Mouse (Mus musculus): ENCODE results near the gene Bfsp1. TPM values are rescaled to one million over a fixed set of nuclear protein-coding genes. Genes with fewer than 3 reads are reported as not detected.

Gene Bfsp1
- polyA plus RNA-seq, 1 experiment = 0.35 TPM

- TF ChIP-seq POLR2A (IDR thresholded peaks at IDR 0.05; ENCODE audit: control insufficient read depth, extremely low read depth, insufficient read depth, low read length, poor library complexity) = no peak
- TF ChIP-seq CTCF (IDR thresholded peaks at IDR 0.05; ENCODE audit: borderline replicate concordance, control insufficient read depth, extremely low read depth, insufficient read depth, low read length, poor library complexity) = no peak
- Histone ChIP-seq H3K27ac (ENCODE audit: control insufficient read depth, insufficient read depth, low read length) (no peak overlapping the region), H3K27me3 (ENCODE audit: control insufficient read depth, insufficient read depth, low read length) (no peaks in the 10 kb centered on the region), H3K4me3 (ENCODE audit: control insufficient read depth, insufficient read depth, low read length) (no peak overlapping the region), H3K36me3 (ENCODE audit: control insufficient read depth, insufficient read depth, low read length) (no peaks in the 10 kb centered on the region), H3K4me1 (replicated peaks; ENCODE audit: control insufficient read depth, insufficient read depth, low read length) (no peaks in the 10 kb centered on the region)
- DNase-seq = no peak
- 96% methylated on average over 2 of the region's 2 CpGs for WGBS
Observed at GRCm38 (mm10) chr2:143780310-143780709, 82.7 kb downstream of the Bfsp1 start.

Other genes starting within 250 kb of the Bfsp1 start
- gene Dstn, start 52.1 kb upstream of the Bfsp1 start, polyA plus RNA-seq (2012; rRNA removed) = 13.9 and 15.6 TPM in 2 replicates
- 28.7 and 33.8 TPM in 2 replicates for gene Rrbp1, start 148.1 kb upstream of the Bfsp1 start, polyA plus RNA-seq (2012; rRNA removed)
- gene Banf2, start 169.9 kb upstream of the Bfsp1 start, polyA plus RNA-seq (2012; rRNA removed) = not detected in 2 replicates

All from thymus, adult 2 months (tissue).